In the genomic region with DNA sequence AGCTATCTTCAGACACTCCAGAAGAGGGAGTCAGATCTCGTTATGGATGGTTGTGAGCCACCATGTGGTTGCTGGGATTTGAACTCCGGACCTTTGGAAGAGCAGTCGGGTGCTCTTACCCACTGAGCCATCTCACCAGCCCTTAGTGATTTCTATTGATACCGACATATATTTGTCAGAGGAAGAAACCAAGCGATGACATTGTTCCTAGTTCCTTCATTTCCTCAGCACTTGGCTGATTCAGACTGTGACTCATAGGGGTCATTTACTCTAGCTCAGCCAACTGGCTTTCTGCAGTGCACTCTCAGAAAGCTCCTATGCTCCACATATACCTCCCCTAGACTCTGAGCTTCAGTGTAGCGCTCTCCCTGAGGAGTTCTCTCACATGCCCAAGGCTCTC, we compare ENCODE assay signal across 8 mouse cellular contexts. TPM values are rescaled to one million over a fixed set of nuclear protein-coding genes. Genes with fewer than 3 reads are reported as not detected.
DNase-seq lines count a peak whose midpoint lies in the region; ATAC-seq and TF ChIP-seq lines count a peak whose summit lies in the region.
"Not testable (repeated sequence)": the region's sequence is repeated elsewhere in the genome, so short reads cannot be mapped to it uniquely, and the experiment has no call there.

No protein-coding gene starts in this region.

- not testable (repeated sequence) for TF ChIP-seq EP300 in MEL (IDR thresholded peaks at IDR 0.05; ENCODE audit: low read depth in 1 of 2, low read length in 2 of 2); lung, postnatal 0 days (IDR thresholded peaks at IDR 0.05)

- H3K36me3 ChIP-seq in MEL (ENCODE audit: control insufficient read depth in 1 of 2, insufficient read depth in 2 of 2, low read length in 2 of 2); liver, embryonic 16.5 days (ENCODE audit: control insufficient read depth, insufficient read depth); lung, postnatal 0 days (ENCODE audit: insufficient read depth, low read length): not testable (repeated sequence)

- not testable (repeated sequence) for H3K79me2 ChIP-seq in MEL (ENCODE audit: control insufficient read depth, insufficient read depth, low read length, poor library complexity)

- not testable (repeated sequence) for H3K4me3 ChIP-seq in MEL (ENCODE audit: control insufficient read depth in 1 of 2, insufficient read depth in 1 of 2, low read depth in 2 of 2, low read length in 2 of 2); bone marrow macrophage, adult 2 months (ENCODE audit: insufficient read depth, low read length); liver, embryonic 16.5 days (ENCODE audit: low read depth, low read length); lung, postnatal 0 days (ENCODE audit: low read depth, low read length)

- peak; percentile 82 for DNase-seq in 416B (ENCODE audit: low read depth)
- peak; percentile 21 for DNase-seq in MEL (ENCODE audit: low read depth, low spot score)
- DNase-seq in NIH3T3 (ENCODE audit: low read depth): peak; percentile 86
- DNase-seq in adipocyte (ENCODE audit: low spot score): peak; percentile 16
- DNase-seq in fibroblast of lung, adult 2 months (ENCODE audit: low read depth): peak; percentile 30
- peak; percentile 42 for DNase-seq in lung, postnatal 0 days (ENCODE audit: low spot score)

- H3K27me3 ChIP-seq in MEL (ENCODE audit: control insufficient read depth in 1 of 2, insufficient read depth in 2 of 2, low read length in 2 of 2); liver, embryonic 16.5 days (ENCODE audit: control insufficient read depth, insufficient read depth, low read depth, low read length); lung, postnatal 0 days (replicated peaks; ENCODE audit: insufficient read depth, low read length): not testable (repeated sequence)

- H3K9me3 ChIP-seq in MEL (replicated peaks; ENCODE audit: insufficient read depth, low read length); liver, embryonic 16.5 days (replicated peaks; ENCODE audit: control insufficient read depth, low read length); lung, postnatal 0 days (ENCODE audit: low read length): not testable (repeated sequence)

- not testable (repeated sequence) for H3K9ac ChIP-seq in MEL (ENCODE audit: control insufficient read depth, low read depth, low read length, poor library complexity, severe bottlenecking); liver, embryonic 16.5 days (ENCODE audit: low read depth, low read length); lung, postnatal 0 days (replicated peaks; ENCODE audit: low read depth)

- not testable (repeated sequence) for TF ChIP-seq CTCF in MEL (IDR thresholded peaks at IDR 0.05 in 2 of 3, conservative IDR thresholded peaks at IDR 0.05 in 1 of 3; ENCODE audit: control insufficient read depth in 1 of 3, insufficient read depth in 1 of 3, low read depth in 2 of 3, low read length in 3 of 3, poor library complexity in 1 of 3, severe bottlenecking in 1 of 3); bone marrow macrophage, adult 2 months (IDR thresholded peaks at IDR 0.05; ENCODE audit: low read depth, low read length); lung, postnatal 0 days (IDR thresholded peaks at IDR 0.05)

- WGBS in liver, embryonic 16.5 days (ENCODE audit: insufficient replicate concordance): 58% methylated on average over 6 of the region's 6 CpGs
- WGBS in lung, postnatal 0 days: 86% methylated on average over 6 of the region's 6 CpGs

- not testable (repeated sequence) for TF ChIP-seq RAD21 in MEL (IDR thresholded peaks at IDR 0.05; ENCODE audit: low read depth, low read length)

- H3K4me2 ChIP-seq in liver, embryonic 16.5 days (ENCODE audit: low read depth, low read length); lung, postnatal 0 days (replicated peaks; ENCODE audit: low read depth, low read length): not testable (repeated sequence)

- H3K4me1 ChIP-seq in MEL (ENCODE audit: control insufficient read depth in 1 of 2, insufficient read depth in 2 of 2, low read length in 2 of 2); liver, embryonic 16.5 days (ENCODE audit: control insufficient read depth, low read depth, low read length); lung, postnatal 0 days (ENCODE audit: insufficient read depth, low read depth, low read length): not testable (repeated sequence)
- H3K4me1 ChIP-seq in bone marrow macrophage, adult 2 months (ENCODE audit: control insufficient read depth, insufficient read depth, low read length): peaks cover 40% of the 10 kb centered on the region

- not testable (repeated sequence) for H3K27ac ChIP-seq in MEL (ENCODE audit: control insufficient read depth, low read depth, low read length); liver, embryonic 16.5 days (ENCODE audit: low read length); lung, postnatal 0 days (ENCODE audit: low read length)
- peak overlapping the region; percentile 29 for H3K27ac ChIP-seq in bone marrow macrophage, adult 2 months (ENCODE audit: insufficient read depth, low read depth, low read length)

- TF ChIP-seq POLR2A in MEL (IDR thresholded peaks at IDR 0.05; ENCODE audit: control insufficient read depth in 1 of 2, insufficient read depth in 1 of 2, low read depth in 1 of 2, low read length in 2 of 2, poor library complexity in 1 of 2); bone marrow macrophage, adult 2 months (IDR thresholded peaks at IDR 0.05; ENCODE audit: borderline replicate concordance, low read depth, low read length): not testable (repeated sequence)

- peak; percentile 27; the same call in 1 of the 2 replicates for ATAC-seq in liver, embryonic 16.5 days (ENCODE audit: low read depth)
- ATAC-seq in lung, postnatal 0 days: peak; percentile 41; the same call in 1 of the 2 replicates

TF ChIP-seq in MEL, 35 proteins besides CTCF, POLR2A, EP300 and RAD21:
- TF ChIP-seq TBP (IDR thresholded peaks at IDR 0.05; ENCODE audit: low read depth, low read length): peak; percentile 85

RNA-seq across cellular contexts. Expression of a gene that starts 55.7 kb away (rescaled TPM):
- 542 and 594 TPM in 2 replicates for total RNA-seq in MEL (2012; rRNA removed)
- 1,000 to 10,000 TPM; 1,502 to 1,739 TPM for polyA plus RNA-seq in MEL (2012; ENCODE audit: insufficient read depth in 1 of 2, insufficient read length in 2 of 2, low read depth in 1 of 2, low replicate concordance in 2 of 2, missing spikeins in 1 of 2)
- 846 and 879 TPM in 2 replicates for polyA plus RNA-seq in bone marrow macrophage, adult 2 months (2012; ENCODE audit: insufficient read depth, insufficient read length, missing spikeins)
- polyA plus RNA-seq in liver, embryonic 16.5 days (2015; fragmentation: Nextera tagmentation; extraction: Ambion mirVana): 554 and 582 TPM in 2 replicates
- 681 and 815 TPM in 2 replicates for polyA plus RNA-seq in lung, postnatal 0 days (2015; fragmentation: Nextera tagmentation; extraction: Ambion mirVana)

RNA-seq across cellular contexts. Expression of a gene that starts 56.8 kb away (rescaled TPM):
- 13.9 and 15.5 TPM in 2 replicates for total RNA-seq in MEL (2012; rRNA removed)
- polyA plus RNA-seq in MEL (2012; ENCODE audit: insufficient read depth in 1 of 2, insufficient read length in 2 of 2, low read depth in 1 of 2, low replicate concordance in 2 of 2, missing spikeins in 1 of 2): 10 to 100 TPM in 1 of 2 experiments, not detected in 1; 21.4 TPM
- polyA plus RNA-seq in bone marrow macrophage, adult 2 months (2012; ENCODE audit: insufficient read depth, insufficient read length, missing spikeins): 25.1 and 25.4 TPM in 2 replicates
- polyA plus RNA-seq in liver, embryonic 16.5 days (2015; fragmentation: Nextera tagmentation; extraction: Ambion mirVana): 11.9 and 13.1 TPM in 2 replicates
- 15.5 and 17.5 TPM in 2 replicates for polyA plus RNA-seq in lung, postnatal 0 days (2015; fragmentation: Nextera tagmentation; extraction: Ambion mirVana)

Comparison
In these comparisons a context has a peak if more than half of its experiments do, and no peak if none do; other contexts are left out.
1. DNase-seq: peak in every context shown above with its lines; median percentile 86 in NIH3T3; 82 in 416B; 42 in lung, postnatal 0 days; 30 in fibroblast of lung, adult 2 months; 21 in MEL; 16 in adipocyte.